Mouse (Mus musculus) hindbrain, embryonic 16.5 days (tissue): ENCODE results near the gene Ly86. TPM values are rescaled to one million over a fixed set of nuclear protein-coding genes. Genes with fewer than 3 reads are reported as not detected.
A peak's percentile ranks its signal among the peaks of the same experiment; 100 is the strongest.

Experiments used
- ATAC-seq: fragments of 200-750 bp; cut with Nextera tagmentation; 2 replicates; pipeline ENCODE4 v1.8.0; 2017; ENCODE audit warnings: moderate TSS enrichment, moderate library complexity
- H3K27ac ChIP-seq: fragments of 300-500 bp; sonication (generic); 2 replicates; pipeline ENCODE4 v1.5.1; 2014; ENCODE audit warnings: low read depth, mild to moderate bottlenecking, control low read depth, low read length, moderate library complexity
- H3K27me3 ChIP-seq: fragments of 300-500 bp; sonication (generic); replicated peaks from 2 replicates; pipeline ENCODE4 v1.6.1; 2014; ENCODE audit warnings: low read length; ENCODE audit not compliant: control insufficient read depth, insufficient read depth
- H3K36me3 ChIP-seq: fragments of 300-500 bp; sonication (generic); 2 replicates; pipeline ENCODE4 v1.6.1; 2014; ENCODE audit warnings: mild to moderate bottlenecking, low read length, moderate library complexity, mixed read lengths; ENCODE audit not compliant: control insufficient read depth, insufficient read depth
- H3K4me1 ChIP-seq: fragments of 300-500 bp; sonication (generic); 2 replicates; pipeline ENCODE4 v1.6.1; 2014; ENCODE audit warnings: low read depth, low read length; ENCODE audit not compliant: control insufficient read depth, insufficient read depth
- H3K4me2 ChIP-seq: fragments of 300-500 bp; sonication (generic); 2 replicates; pipeline ENCODE4 v1.6.1; 2014; ENCODE audit warnings: mild to moderate bottlenecking, low read length, control low read depth, moderate library complexity
- H3K4me3 ChIP-seq: fragments of 300-500 bp; sonication (generic); 2 replicates; pipeline ENCODE4 v1.5.1; 2014; ENCODE audit warnings: mild to moderate bottlenecking, low read length, control low read depth, moderate library complexity
- H3K9ac ChIP-seq: fragments of 300-500 bp; sonication (generic); 2 replicates; pipeline ENCODE4 v1.6.1; 2014; ENCODE audit warnings: low read depth, mild to moderate bottlenecking, control low read depth, low read length, moderate library complexity
- H3K9me3 ChIP-seq: fragments of 300-500 bp; sonication (generic); 2 replicates; pipeline ENCODE4 v1.6.1; 2014; ENCODE audit warnings: mild to moderate bottlenecking, low read length, moderate library complexity; ENCODE audit not compliant: control insufficient read depth
- WGBS: fragments of 180-500 bp; shearing (Covaris S2); extraction: QIAGEN DNeasy Blood & Tissue Kit; methylation state at CpG from one replicate; pipeline ENCODE4 v1.1.7; 2014; 5-methylcytosine and 5-hydroxymethylcytosine counted together
- polyA plus RNA-seq: library from polyadenylated mRNA; unstranded; fragments of >200 nt; fragmentation: Nextera tagmentation; extraction: Ambion mirVana; gene quantifications from 2 replicates; pipeline ENCODE4 v1.2.1, GENCODE M21; 2015

The Ly86 gene
- polyA plus RNA-seq, 1 experiment from 2014 or later: 9.2 TPM

DNA sequence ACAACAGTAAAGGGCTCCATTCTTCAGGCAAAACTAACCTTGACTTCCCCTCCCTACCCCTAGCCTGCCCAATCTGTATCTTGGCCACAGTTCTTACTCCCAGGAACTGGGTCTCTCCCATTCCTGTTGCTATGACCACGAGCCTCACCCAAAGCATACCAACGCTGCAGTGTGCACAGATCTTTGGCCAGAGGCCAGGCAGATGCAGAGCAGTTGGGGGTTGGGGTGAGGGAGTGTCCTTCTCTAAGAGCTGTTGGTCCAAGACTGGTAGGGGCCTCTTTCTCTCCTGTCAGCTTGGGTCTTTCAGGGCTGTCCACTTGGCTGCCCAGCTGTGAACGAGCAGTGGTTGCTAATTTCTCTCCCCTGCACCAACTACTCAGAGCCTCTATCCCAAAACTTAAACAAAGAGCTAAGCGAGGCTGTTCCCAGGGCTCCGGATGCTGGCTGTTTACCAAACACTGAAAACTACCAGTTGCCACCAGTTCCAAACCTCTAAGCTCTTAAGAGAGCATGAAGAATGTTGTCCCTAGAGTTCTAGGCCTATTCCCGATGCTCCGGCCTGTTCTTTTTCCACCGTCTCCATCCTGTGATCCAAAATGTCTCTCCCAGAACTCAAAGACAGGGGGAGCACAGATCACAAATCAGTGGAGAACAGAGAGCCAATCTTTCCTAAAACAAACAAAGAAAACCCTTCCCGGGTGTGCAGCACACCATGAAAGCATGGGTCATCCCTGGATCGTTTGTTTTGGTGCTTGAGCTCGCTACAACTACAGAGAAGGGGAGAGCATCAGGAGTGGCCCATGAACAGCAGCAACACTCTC lies 112.2 kb downstream of the Ly86 start:
- no peaks in the 10 kb centered on the region for H3K36me3 ChIP-seq
- peak; percentile 90 for ATAC-seq
- H3K9me3 ChIP-seq: no peaks in the 10 kb centered on the region
- H3K4me1 ChIP-seq: peaks cover 7% of the 10 kb centered on the region
- H3K4me2 ChIP-seq: no peak overlapping the region
- H3K27ac ChIP-seq: peak overlapping the region; percentile 69
- 38% methylated on average over 11 of the region's 11 CpGs for WGBS
- H3K9ac ChIP-seq: no peak overlapping the region
- no peaks in the 10 kb centered on the region for H3K27me3 ChIP-seq
- no peak overlapping the region for H3K4me3 ChIP-seq

DNA sequence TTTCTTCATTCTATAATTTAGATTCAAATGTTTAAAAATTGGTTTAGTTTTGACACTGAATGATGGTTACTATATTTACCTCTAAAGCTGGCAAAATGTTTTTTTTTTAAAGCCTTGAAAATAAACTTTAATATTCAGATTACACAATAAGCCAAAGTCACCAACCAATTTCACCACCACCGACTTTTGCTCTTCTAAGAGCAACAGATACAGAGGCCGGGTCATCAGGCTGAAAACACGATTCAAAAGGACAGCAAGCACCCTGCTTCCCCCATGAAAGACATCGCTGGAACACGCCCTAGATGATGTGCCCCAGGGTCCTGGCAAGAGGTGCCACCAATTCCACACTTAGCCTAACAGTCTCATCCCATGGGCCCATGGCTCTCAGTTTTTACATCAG lies 113.5 kb downstream of the Ly86 start:
- no peak overlapping the region for H3K27ac ChIP-seq
- no peaks in the 10 kb centered on the region for H3K9me3 ChIP-seq
- no peak for ATAC-seq
- H3K4me2 ChIP-seq: no peak overlapping the region
- H3K4me1 ChIP-seq: peaks cover under 1% of the 10 kb centered on the region; the same call in 1 of the 2 replicates
- H3K4me3 ChIP-seq: no peak overlapping the region
- no peak overlapping the region for H3K9ac ChIP-seq
- WGBS: 68% methylated on average over 5 of the region's 5 CpGs
- no peaks in the 10 kb centered on the region for H3K27me3 ChIP-seq
- no peaks in the 10 kb centered on the region for H3K36me3 ChIP-seq

DNA sequence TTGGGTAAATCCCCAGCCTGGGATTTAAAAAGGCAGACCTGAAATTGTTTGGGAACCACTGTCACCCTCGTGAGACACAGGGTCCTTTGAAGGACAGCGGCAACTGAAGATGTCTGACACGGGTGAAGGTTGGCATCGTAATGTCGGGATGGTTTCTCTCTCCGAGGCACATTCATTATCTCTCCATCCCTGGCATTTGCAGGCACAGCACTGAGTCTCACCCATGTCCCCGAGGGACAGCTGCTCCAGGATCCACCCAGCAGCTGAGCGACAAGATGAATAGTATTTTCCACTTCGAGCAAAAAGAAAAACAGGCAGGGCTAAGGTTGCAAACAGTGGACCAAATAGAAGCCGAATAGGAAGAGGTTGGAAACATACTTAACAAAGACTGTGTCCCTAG lies 114.0 kb downstream of the Ly86 start:
- Histone ChIP-seq H3K4me1 (no peaks in the 10 kb centered on the region), H3K36me3 (no peaks in the 10 kb centered on the region), H3K4me2 (no peak overlapping the region), H3K27me3 (no peaks in the 10 kb centered on the region), H3K27ac (no peak overlapping the region), H3K9me3 (no peaks in the 10 kb centered on the region), H3K9ac (no peak overlapping the region), H3K4me3 (no peak overlapping the region)
- WGBS: 68% methylated on average over 10 of the region's 10 CpGs
- no peak for ATAC-seq

DNA sequence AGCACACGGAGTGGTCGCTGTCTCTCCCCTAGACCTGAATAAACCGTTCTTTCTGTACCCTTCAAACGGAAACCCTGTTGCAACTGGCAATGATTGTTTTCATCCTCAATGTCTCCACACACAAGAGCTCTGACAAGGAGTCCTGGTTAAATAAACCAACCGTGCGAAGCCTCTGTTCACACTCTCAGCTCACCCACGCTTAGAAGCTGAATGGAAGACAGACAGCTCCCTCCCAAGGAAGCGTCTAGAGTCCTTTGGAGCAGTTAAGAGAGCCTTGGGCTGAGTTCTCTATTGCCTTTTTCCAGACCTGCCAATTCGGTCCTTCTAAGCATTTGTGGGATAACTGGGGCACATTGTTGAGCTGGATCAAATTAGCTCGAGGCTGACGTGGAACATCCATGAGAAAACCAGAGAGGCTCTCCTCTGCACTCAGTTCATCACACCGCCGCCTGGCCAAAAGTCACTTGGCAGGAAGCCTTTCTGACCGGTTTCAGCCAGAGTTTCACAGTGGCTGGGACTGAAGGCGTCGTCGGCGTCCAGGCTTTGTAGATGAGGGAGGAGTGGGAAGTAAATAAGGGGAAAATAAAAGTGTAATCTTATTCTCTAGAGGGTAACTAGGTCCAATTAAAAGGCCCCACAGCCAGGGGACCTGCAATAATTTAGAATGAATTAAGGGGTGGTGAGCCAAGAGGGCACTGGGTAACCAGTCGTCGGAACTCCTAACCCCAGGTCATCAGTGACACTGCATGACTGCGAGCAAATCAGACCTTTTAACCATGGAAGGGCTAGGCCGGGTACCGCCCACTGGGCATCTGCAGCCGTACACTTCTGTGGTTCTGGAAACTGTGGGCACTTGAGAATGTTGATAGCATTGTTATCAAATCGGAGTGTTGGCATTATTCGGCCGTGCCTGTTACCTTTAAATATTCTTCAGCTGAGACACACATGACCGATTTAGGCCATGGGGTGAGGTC lies 115.2 kb downstream of the Ly86 start:
- Histone ChIP-seq H3K4me2 (no peak overlapping the region), H3K4me1 (no peaks in the 10 kb centered on the region), H3K27me3 (no peaks in the 10 kb centered on the region), H3K36me3 (no peaks in the 10 kb centered on the region), H3K9ac (no peak overlapping the region), H3K9me3 (no peaks in the 10 kb centered on the region), H3K27ac (no peak overlapping the region), H3K4me3 (no peak overlapping the region)
- ATAC-seq: no peak
- WGBS: 68% methylated on average over 28 of the region's 28 CpGs

DNA sequence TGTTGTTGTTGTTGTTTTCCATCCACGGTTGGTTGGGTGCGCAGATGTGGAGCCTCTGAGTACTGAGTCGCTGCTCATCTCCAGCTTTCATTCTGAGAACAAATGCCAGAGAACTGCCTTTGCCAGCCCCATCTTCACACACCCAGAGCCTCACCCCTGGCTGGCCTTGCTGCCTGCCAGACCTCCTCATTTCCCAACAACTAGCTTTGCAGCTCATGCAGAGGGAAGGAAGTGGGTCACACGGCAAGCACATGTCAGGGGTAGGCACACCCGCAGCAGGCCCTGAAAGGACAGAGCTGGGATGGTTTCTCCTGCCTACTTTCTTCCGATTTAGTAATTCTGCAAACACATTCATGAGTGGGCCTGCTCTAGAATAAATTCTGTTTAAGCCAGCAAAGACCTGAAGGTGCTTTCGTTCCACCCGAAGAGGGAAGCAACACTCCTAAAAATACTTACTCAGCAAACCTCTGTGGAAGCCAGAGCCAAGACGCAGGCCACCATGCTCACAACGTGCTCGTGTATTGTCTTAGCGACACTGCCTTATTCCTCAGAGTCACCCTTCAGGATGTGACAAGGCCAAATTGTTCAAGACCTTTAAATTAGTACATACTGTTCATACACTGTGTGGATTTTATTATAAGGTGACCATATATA lies 117.2 kb downstream of the Ly86 start:
- H3K4me1 ChIP-seq: no peaks in the 10 kb centered on the region
- H3K9ac ChIP-seq: no peak overlapping the region
- no peaks in the 10 kb centered on the region for H3K9me3 ChIP-seq
- H3K27me3 ChIP-seq: no peaks in the 10 kb centered on the region
- ATAC-seq: no peak
- 90% methylated on average over 12 of the region's 12 CpGs for WGBS
- no peaks in the 10 kb centered on the region for H3K36me3 ChIP-seq
- H3K27ac ChIP-seq: no peak overlapping the region
- H3K4me3 ChIP-seq: no peak overlapping the region
- H3K4me2 ChIP-seq: no peak overlapping the region

DNA sequence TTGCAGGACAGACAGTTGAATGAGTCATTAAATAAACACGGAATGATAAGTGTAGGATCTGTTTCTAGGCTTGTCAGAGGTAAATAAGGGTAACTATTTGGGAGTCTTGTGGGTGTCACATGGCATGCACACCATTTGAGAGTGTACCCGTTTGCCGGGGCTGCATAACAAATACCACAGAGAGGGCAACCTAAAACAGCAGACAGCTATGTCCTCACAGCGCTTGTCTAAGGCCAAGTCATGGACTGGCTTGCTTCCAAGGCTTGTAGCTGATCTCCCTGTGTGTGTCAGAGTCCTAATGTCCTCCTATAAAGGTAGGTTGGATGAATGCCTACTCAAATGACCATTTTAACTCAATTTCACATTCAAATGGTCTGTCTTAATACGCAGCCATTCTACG lies 120.7 kb downstream of the Ly86 start:
- 80% methylated on average over 6 of the region's 6 CpGs for WGBS
- H3K9ac ChIP-seq: no peak overlapping the region
- no peak overlapping the region for H3K4me3 ChIP-seq
- no peaks in the 10 kb centered on the region for H3K9me3 ChIP-seq
- peaks cover 9% of the 10 kb centered on the region for H3K4me1 ChIP-seq
- H3K4me2 ChIP-seq: no peak overlapping the region
- no peaks in the 10 kb centered on the region for H3K36me3 ChIP-seq
- no peak overlapping the region for H3K27ac ChIP-seq
- no peaks in the 10 kb centered on the region for H3K27me3 ChIP-seq
- no peak for ATAC-seq

DNA sequence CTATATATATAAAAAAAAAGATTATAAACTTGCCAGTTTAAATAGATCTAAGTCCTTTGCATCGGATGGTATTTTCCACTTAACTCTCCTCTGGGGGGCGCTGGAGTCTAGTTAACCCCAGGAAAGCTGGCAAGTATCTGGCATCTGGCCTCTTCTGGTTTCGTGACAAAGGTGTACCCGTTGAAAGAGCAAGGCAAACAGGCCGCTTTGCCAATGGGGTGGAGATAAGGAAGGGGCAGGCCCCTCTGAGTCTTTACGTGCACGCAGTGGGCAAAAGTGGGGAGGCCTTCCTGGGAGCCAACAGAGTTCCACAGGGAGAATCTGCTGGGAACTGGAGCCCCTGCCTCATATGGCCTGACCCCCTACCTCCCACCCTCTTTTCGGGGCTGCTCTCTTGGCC lies 122.8 kb downstream of the Ly86 start:
- H3K9ac ChIP-seq: peak overlapping the region; percentile 32; the same call in 1 of the 2 replicates
- H3K27ac ChIP-seq: no peak overlapping the region; the same call in 1 of the 2 replicates
- no peaks in the 10 kb centered on the region for H3K36me3 ChIP-seq
- H3K4me2 ChIP-seq: peak overlapping the region; percentile 26; the same call in 1 of the 2 replicates
- ATAC-seq: peak; percentile 45; the same call in 1 of the 2 replicates
- H3K27me3 ChIP-seq: no peaks in the 10 kb centered on the region
- no peaks in the 10 kb centered on the region for H3K9me3 ChIP-seq
- H3K4me1 ChIP-seq: peaks cover 9% of the 10 kb centered on the region
- WGBS: 13% methylated on average over 8 of the region's 8 CpGs
- no peak overlapping the region for H3K4me3 ChIP-seq
